Mouse (Mus musculus): ENCODE measurements around the gene Gm10639.
"Not testable (repeated sequence)": the region's sequence is repeated elsewhere in the genome, so short reads cannot be mapped to it uniquely, and the experiment has no call there.

Gm10639 gene

GRCm38 (mm10) chr9:78348206-78349004 lies 58.7 kb downstream of the Gm10639 start:
- DNase-seq (ENCODE audit: low spot score): not testable (repeated sequence)

- DNase-seq (ENCODE audit: low spot score): not testable (repeated sequence)
Measured at GRCm38 (mm10) chr9:78349141-78349540, 59.4 kb downstream of the Gm10639 start.

- not testable (repeated sequence) for DNase-seq (ENCODE audit: low spot score)
Measured at GRCm38 (mm10) chr9:78350007-78350406, 60.3 kb downstream of the Gm10639 start.

- DNase-seq (ENCODE audit: low spot score): no peak
Measured at GRCm38 (mm10) chr9:78351504-78352220, 61.9 kb downstream of the Gm10639 start.
